In genomic region chr8:121919731-121920130, GRCm38 (mm10) we compare ENCODE assay signal across 17 mouse cellular contexts. TPM values are rescaled to one million over a fixed set of nuclear protein-coding genes. Genes with fewer than 3 reads are reported as not detected.
DNase-seq lines count a peak whose midpoint lies in the region; ATAC-seq and TF ChIP-seq lines count a peak whose summit lies in the region.
"Had no signal": no experiment of that assay in that cellular context is flagged by ENCODE, and none has a peak within 500 bp of the region (broad histone marks: within the 10 kb centered on the region; RNA-seq: fewer than 3 reads in every experiment).

No protein-coding gene starts in this region.

- no peak overlapping the region for H3K27ac ChIP-seq in kidney, adult 2 months (ENCODE audit: insufficient read depth, low read depth, low read length)
- no peak overlapping the region for H3K27ac ChIP-seq in left cerebral cortex, adult 2 months

- DNase-seq in adrenal gland, adult 8-10 months: peak; percentile 45
- no peak for DNase-seq in adrenal gland, postnatal 4 days (ENCODE audit: low spot score in 2 of 2)
- peak; percentile 54 for DNase-seq in kidney, adult 2 months
- no peak for DNase-seq in kidney, postnatal 14 days
- DNase-seq in 416B (ENCODE audit: low read depth): peak; percentile 43
- DNase-seq in lung, postnatal 14 days: peak; percentile 42
- no peak for DNase-seq in left cerebral cortex, adult 2 months (ENCODE audit: extremely low spot score in 1 of 2, low spot score in 2 of 2)
- DNase-seq: cerebellum, adult 8-10 months; right cerebral cortex, postnatal 14 days had no signal

- no peaks in the 10 kb centered on the region for H3K4me1 ChIP-seq in kidney, adult 2 months (ENCODE audit: control insufficient read depth, insufficient read depth, low read length)

- no peak overlapping the region for H3K4me3 ChIP-seq in kidney, adult 2 months (ENCODE audit: insufficient read depth, low read depth, low read length)
- H3K4me3 ChIP-seq in left cerebral cortex, adult 2 months: no peak overlapping the region

- intact Hi-C loops in left cerebral cortex, adult 2 months (cut with DNase I): no loop called here

- H3K27me3 ChIP-seq in kidney, adult 2 months (replicated peaks; ENCODE audit: control insufficient read depth, insufficient read depth, low read length): no peaks in the 10 kb centered on the region

- no peak for TF ChIP-seq POLR2A in kidney, adult 2 months (IDR thresholded peaks at IDR 0.05; ENCODE audit: low read depth, low read length)

- no peak for ATAC-seq in monocyte, adult 5-6 weeks (replicated peaks; ENCODE audit: insufficient number of reproducible peaks, low FRiP score, low TSS enrichment, poor library complexity, severe bottlenecking)

- no peak for TF ChIP-seq CTCF in kidney, adult 2 months (conservative IDR thresholded peaks at IDR 0.05; ENCODE audit: insufficient read depth, insufficient read length, low read depth, low read length)
- no peak for TF ChIP-seq CTCF in left cerebral cortex, adult 2 months (IDR thresholded peaks at IDR 0.05)

- WGBS in kidney, adult 2 months: 44% methylated on average over 3 of the region's 3 CpGs

- no peaks in the 10 kb centered on the region for H3K36me3 ChIP-seq in kidney, adult 2 months (ENCODE audit: control insufficient read depth, insufficient read depth, low read length)

RNA-seq across cellular contexts. Expression of gene Slc7a5, which starts 12.2 kb away (rescaled TPM):
- total RNA-seq in adrenal gland, adult 8-10 months (2022): 10 to 100 TPM; 51.8 to 96.5 (median 70.3) TPM
- total RNA-seq in adrenal gland, postnatal 4 days (2021): 10 to 100 TPM; 56.2 to 59.0 TPM
- polyA plus RNA-seq in kidney, adult 2 months (2012; rRNA removed): 4.3 and 4.6 TPM in 2 replicates
- total RNA-seq in left cerebral cortex, adult 2 months (2021): 10 to 100 TPM; 61.5 to 63.2 TPM
- total RNA-seq in monocyte, adult 5-6 weeks (2017): 3.1 to 5.1 TPM (median 4.9 TPM) in 3 replicates

RNA-seq across cellular contexts. Expression of gene Car5a, which starts 25.0 kb away (rescaled TPM):
- total RNA-seq in adrenal gland, adult 8-10 months (2022): not detected
- total RNA-seq in adrenal gland, postnatal 4 days (2021): under 1 TPM in 1 of 2 experiments, not detected in 1; 0.76 TPM
- polyA plus RNA-seq in kidney, adult 2 months (2012; rRNA removed): 13.4 and 17.9 TPM in 2 replicates
- total RNA-seq in left cerebral cortex, adult 2 months (2021): not detected
- not detected in 3 replicates for total RNA-seq in monocyte, adult 5-6 weeks (2017)
- polyA plus RNA-seq: C2C12; heart, embryonic 16.5 days; intestine, embryonic 14.5 days; limb, embryonic 11.5 days; lung, embryonic 16.5 days; neural tube, embryonic 11.5 days; stomach, embryonic 14.5 days had no signal

RNA-seq across cellular contexts. Expression of gene Banp, which starts 29.8 kb away (rescaled TPM):
- 10 to 100 TPM; 16.5 to 40.8 (median 27.9) TPM for total RNA-seq in adrenal gland, adult 8-10 months (2022)
- total RNA-seq in adrenal gland, postnatal 4 days (2021): 10 to 100 TPM; 14.0 to 15.7 TPM
- 35.7 and 44.9 TPM in 2 replicates for polyA plus RNA-seq in kidney, adult 2 months (2012; rRNA removed)
- 10 to 100 TPM; 31.4 to 62.5 TPM for total RNA-seq in left cerebral cortex, adult 2 months (2021)
- total RNA-seq in monocyte, adult 5-6 weeks (2017): 23.5 to 63.3 TPM (median 27.5 TPM) in 3 replicates

Comparison
In these comparisons a context has a peak if more than half of its experiments do, and no peak if none do; other contexts are left out.
1. DNase-seq: peak in adrenal gland, adult 8-10 months (single experiment), kidney, adult 2 months (single experiment), 416B (single experiment) and lung, postnatal 14 days (single experiment); none in adrenal gland, postnatal 4 days (0 of 2), kidney, postnatal 14 days (single experiment) and left cerebral cortex, adult 2 months (0 of 2).